In the genomic region with DNA sequence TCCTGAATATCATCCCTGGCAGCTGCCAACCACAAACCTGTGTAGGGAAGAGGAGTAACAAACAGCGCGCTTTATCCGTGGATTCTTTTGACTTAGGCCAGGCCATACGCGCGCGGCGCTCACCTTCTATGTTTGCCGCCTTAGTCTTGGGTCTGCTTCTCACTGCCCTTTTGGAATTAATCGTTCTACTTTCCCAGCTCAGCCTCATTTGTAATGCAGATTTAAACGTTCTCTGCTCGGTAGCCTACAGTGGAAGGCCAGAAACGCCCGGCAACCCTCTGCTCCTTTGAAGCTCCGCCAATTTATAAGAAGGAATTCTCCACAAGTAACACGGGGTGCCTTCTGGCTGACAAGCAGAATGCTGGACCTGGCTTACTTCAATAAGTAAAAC, we compare ENCODE assay signal across 7 mouse cellular contexts. TPM values are rescaled to one million over a fixed set of nuclear protein-coding genes. Genes with fewer than 3 reads are reported as not detected.
DNase-seq lines count a peak whose midpoint lies in the region; ATAC-seq and TF ChIP-seq lines count a peak whose summit lies in the region.

No protein-coding gene starts in this region.

- TF ChIP-seq EP300 in heart, postnatal 0 days (IDR thresholded peaks at IDR 0.05; ENCODE audit: low read depth): no peak

- no peak for TF ChIP-seq CTCF in heart, postnatal 0 days (IDR thresholded peaks at IDR 0.05; ENCODE audit: low read depth)

- H3K9ac ChIP-seq in heart, postnatal 0 days (replicated peaks; ENCODE audit: low read depth, low read length): no peak overlapping the region
- peak overlapping the region; percentile 14; the same call in 1 of the 2 replicates for H3K9ac ChIP-seq in limb, embryonic 11.5 days (ENCODE audit: low read length)

- WGBS in heart, postnatal 0 days: 19% methylated on average over 16 of the region's 16 CpGs
- 2% methylated on average over 16 of the region's 16 CpGs for WGBS in limb, embryonic 11.5 days

- no peaks in the 10 kb centered on the region for H3K9me3 ChIP-seq in heart, postnatal 0 days (replicated peaks; ENCODE audit: control insufficient read depth, low read length)
- H3K9me3 ChIP-seq in limb, embryonic 11.5 days (ENCODE audit: control insufficient read depth, low read length): no peaks in the 10 kb centered on the region

- DNase-seq in right cerebral cortex, postnatal 10 days (ENCODE audit: low spot score in 2 of 2): peak; percentile 55 to 57
- no peak for DNase-seq in right cerebral cortex, postnatal 4 days
- DNase-seq in heart, postnatal 0 days (ENCODE audit: low spot score): no peak
- DNase-seq in limb, embryonic 11.5 days (ENCODE audit: low spot score): peak; percentile 52
- no peak for DNase-seq in spleen, postnatal 4 days (ENCODE audit: low spot score in 2 of 2)
- no peak for DNase-seq in testis, postnatal 10 days (ENCODE audit: low spot score)
- no peak for DNase-seq in spleen, adult 12 weeks (ENCODE audit: low spot score)

- H3K4me2 ChIP-seq in heart, postnatal 0 days (ENCODE audit: low read depth, low read length): peak overlapping the region; percentile 47
- H3K4me2 ChIP-seq in limb, embryonic 11.5 days (ENCODE audit: low read depth, severe bottlenecking): peak overlapping the region; percentile 47

- no peak overlapping the region for H3K4me3 ChIP-seq in heart, postnatal 0 days (ENCODE audit: low read depth, low read length)
- H3K4me3 ChIP-seq in limb, embryonic 11.5 days (ENCODE audit: low read depth, low read length): peak overlapping the region; percentile 8; the same call in 1 of the 2 replicates

- ATAC-seq in heart, postnatal 0 days (ENCODE audit: insufficient read depth, low read depth): no peak
- no peak for ATAC-seq in limb, embryonic 11.5 days (ENCODE audit: insufficient number of reproducible peaks, low FRiP score, low TSS enrichment, low read depth)

- H3K27ac ChIP-seq in heart, postnatal 0 days (ENCODE audit: low read depth): no peak overlapping the region
- H3K27ac ChIP-seq in limb, embryonic 11.5 days (replicated peaks; ENCODE audit: low read depth, low read length): no peak overlapping the region

- H3K27me3 ChIP-seq in heart, postnatal 0 days (ENCODE audit: control insufficient read depth, insufficient read depth, low read length): no peaks in the 10 kb centered on the region
- peaks cover 5% of the 10 kb centered on the region for H3K27me3 ChIP-seq in limb, embryonic 11.5 days (ENCODE audit: control insufficient read depth, insufficient read depth, low read length)

- no peaks in the 10 kb centered on the region for H3K36me3 ChIP-seq in heart, postnatal 0 days (replicated peaks; ENCODE audit: control insufficient read depth, insufficient read depth, low read length)
- no peaks in the 10 kb centered on the region for H3K36me3 ChIP-seq in limb, embryonic 11.5 days (ENCODE audit: control insufficient read depth, insufficient read depth, low read length)

- H3K4me1 ChIP-seq in heart, postnatal 0 days (ENCODE audit: control insufficient read depth, insufficient read depth): peaks cover 6% of the 10 kb centered on the region; the same call in 1 of the 2 replicates
- H3K4me1 ChIP-seq in limb, embryonic 11.5 days (ENCODE audit: control insufficient read depth, insufficient read depth, low read length): peaks cover 6% of the 10 kb centered on the region

RNA-seq across cellular contexts. Expression of gene Scrg1, which starts 45.3 kb away (rescaled TPM):
- total RNA-seq in heart, postnatal 0 days (2014; rRNA removed; ENCODE audit: low replicate concordance): not detected in 2 replicates
- polyA plus RNA-seq in heart, postnatal 0 days (2015; fragmentation: Nextera tagmentation; extraction: Ambion mirVana): 0.40 and 0.47 TPM in 2 replicates
- polyA plus RNA-seq in limb, embryonic 11.5 days (2014; fragmentation: Nextera tagmentation; extraction: Ambion mirVana): 1.1 and 1.4 TPM in 2 replicates

Comparison
In these comparisons a context has a peak if more than half of its experiments do, and no peak if none do; other contexts are left out.
1. DNase-seq: peak in right cerebral cortex, postnatal 10 days (2 of 2) and limb, embryonic 11.5 days (single experiment); none in right cerebral cortex, postnatal 4 days (single experiment), heart, postnatal 0 days (single experiment), spleen, postnatal 4 days (0 of 2), testis, postnatal 10 days (single experiment) and spleen, adult 12 weeks (single experiment).